24 mouse cellular contexts compared by ENCODE assay signal in genomic region chr6:142521591-142522110, GRCm38 (mm10). TPM values are rescaled to one million over a fixed set of nuclear protein-coding genes. Genes with fewer than 3 reads are reported as not detected.
A peak's percentile ranks its signal among the peaks of the same experiment; 100 is the strongest.
DNase-seq lines count a peak whose midpoint lies in the region; TF ChIP-seq lines count a peak whose summit lies in the region.
"Had no signal": no experiment of that assay in that cellular context is flagged by ENCODE, and none has a peak within 500 bp of the region (broad histone marks: within the 10 kb centered on the region; RNA-seq: fewer than 3 reads in every experiment).

No protein-coding gene starts in this region.

- no peaks in the 10 kb centered on the region for H3K27me3 ChIP-seq in heart, embryonic 10.5 days (ENCODE audit: insufficient read depth, poor library complexity, severe bottlenecking)
- H3K27me3 ChIP-seq: CH12.LX; embryonic facial prominence, embryonic 15.5 days; hindbrain, embryonic 13.5 days; intestine, embryonic 15.5 days had no signal

- 76% methylated on average over 12 of the region's 12 CpGs for WGBS in heart, embryonic 10.5 days

- H3K4me1 ChIP-seq in heart, embryonic 10.5 days, result no peaks in the 10 kb centered on the region
- no peaks in the 10 kb centered on the region for H3K4me1 ChIP-seq in ES-E14 (ENCODE audit: control insufficient read depth in 2 of 2, insufficient read depth in 2 of 2, low read length in 2 of 2, poor library complexity in 1 of 2)
- H3K4me1 ChIP-seq: embryonic facial prominence, embryonic 15.5 days; forebrain, embryonic 10.5 days; hindbrain, embryonic 13.5 days had no signal

- DNase-seq in gastrocnemius, adult 2 months, result peak; percentile 49
- DNase-seq in gastrocnemius, adult 8-10 months (ENCODE audit: low spot score in 2 of 2), result no peak
- peak; percentile 67 for DNase-seq in heart, adult 8-10 months (ENCODE audit: low spot score)
- no peak for DNase-seq in heart, embryonic 10.5 days (ENCODE audit: low spot score)
- DNase-seq in ES-E14 (ENCODE audit: low read depth, low spot score), result no peak
- DNase-seq in heart, postnatal 10 days, result peak; percentile 48 to 72
- no peak for DNase-seq in lung, postnatal 4 days
- DNase-seq: adrenal gland, adult 2 months; adrenal gland, postnatal 25 days; cerebellum, postnatal 14 days; embryo, embryonic 11 days; kidney, adult 18-20 months had no signal

- no peak for TF ChIP-seq CTCF in gastrocnemius, adult 2 months (IDR thresholded peaks at IDR 0.05)

- in situ Hi-C loops in ES-E14 (cut with MboI; ENCODE audit: low sequenced_read_pairs in 2 of 2, unreplicated experiment in 2 of 2), result loop anchor here (5.0 to 10.0 kb wide), 2 partner anchors 203 to 211 kb away; no protein-coding TSS in a partner anchor

- H3K27ac ChIP-seq in gastrocnemius, adult 2 months, result peak overlapping the region; percentile 31; the same call in 1 of the 2 replicates
- no peak overlapping the region for H3K27ac ChIP-seq in heart, embryonic 10.5 days
- H3K27ac ChIP-seq in ES-E14 (ENCODE audit: insufficient read depth, low read depth, low read length, poor library complexity, severe bottlenecking), result no peak overlapping the region
- H3K27ac ChIP-seq: embryonic facial prominence, embryonic 15.5 days; forebrain, embryonic 10.5 days; hindbrain, embryonic 13.5 days; intestine, embryonic 15.5 days had no signal

- H3K9me3 ChIP-seq in heart, embryonic 10.5 days, result no peaks in the 10 kb centered on the region
- H3K9me3 ChIP-seq in ES-E14 (ENCODE audit: control insufficient read depth, insufficient read depth, low read depth, low read length), result no peaks in the 10 kb centered on the region
- H3K9me3 ChIP-seq: embryonic facial prominence, embryonic 15.5 days; forebrain, embryonic 10.5 days; hindbrain, embryonic 13.5 days; intestine, embryonic 15.5 days had no signal

- H3K36me3 ChIP-seq in heart, embryonic 10.5 days, result no peaks in the 10 kb centered on the region
- H3K36me3 ChIP-seq in ES-E14 (ENCODE audit: control insufficient read depth, insufficient read depth, low read length, poor library complexity, severe bottlenecking), result no peaks in the 10 kb centered on the region
- H3K36me3 ChIP-seq: embryonic facial prominence, embryonic 15.5 days; forebrain, embryonic 10.5 days; hindbrain, embryonic 13.5 days; intestine, embryonic 15.5 days had no signal

- no peak overlapping the region for H3K9ac ChIP-seq in ES-E14 (ENCODE audit: insufficient read depth, low read depth, low read length, poor library complexity, severe bottlenecking)
- H3K9ac ChIP-seq: embryonic facial prominence, embryonic 15.5 days; hindbrain, embryonic 13.5 days; intestine, embryonic 15.5 days had no signal

- H3K4me3 ChIP-seq in gastrocnemius, adult 2 months, result no peak overlapping the region
- no peak overlapping the region for H3K4me3 ChIP-seq in heart, embryonic 10.5 days
- H3K4me3 ChIP-seq in ES-E14 (ENCODE audit: insufficient read depth in 1 of 2, low read depth in 1 of 2, low read length in 2 of 2, poor library complexity in 1 of 2, severe bottlenecking in 1 of 2), result no peak overlapping the region
- H3K4me3 ChIP-seq: embryonic facial prominence, embryonic 15.5 days; erythroblast, embryonic 14.5 days; forebrain, embryonic 10.5 days; hindbrain, embryonic 13.5 days; intestine, embryonic 15.5 days had no signal

- intact Hi-C loops in gastrocnemius, adult 2 months (cut with DNase I), result no loop called here
- intact Hi-C loops in heart, postnatal 10 days (cut with DNase I), result loop anchor here (10.0 kb wide), 2 partner anchors 443 to 653 kb away; partner anchors contain the start of gene St8sia1

TF ChIP-seq in ES-E14, 5 proteins besides CTCF, POLR2A, EP300 and RAD21:
- TF ChIP-seq ZC3H11A (IDR thresholded peaks at IDR 0.05; ENCODE audit: borderline replicate concordance, low read depth, low read length), result no peak
- TF ChIP-seq MAFK (IDR thresholded peaks at IDR 0.05; ENCODE audit: insufficient read depth, low read depth, low read length), result 0 out of 2 replicates have a peak, but pooled peaks have one; percentile 13
- TF ChIP-seq HCFC1 (IDR thresholded peaks at IDR 0.05; ENCODE audit: borderline replicate concordance, insufficient read depth, low read length), result no peak
- TF ChIP-seq CHD2 (IDR thresholded peaks at IDR 0.05; ENCODE audit: low read depth, low read length), result no peak
TF ChIP-seq in ES-E14: peak in this region for 1.

RNA-seq across cellular contexts. Expression of gene Ldhb, which starts 13.9 kb away (rescaled TPM):
- 1,000 to 10,000 TPM in 1 of 2 experiments, 100 to 1,000 TPM in 1; 299 to 1,071 TPM for total RNA-seq in gastrocnemius, adult 2 months (2021)
- total RNA-seq in gastrocnemius, adult 8-10 months (2022), result 100 to 1,000 TPM; 332 to 451 (median 374) TPM
- total RNA-seq in heart, adult 8-10 months (2022), result 1,000 to 10,000 TPM; 3,276 to 3,540 (median 3,455) TPM
- polyA plus RNA-seq in heart, embryonic 10.5 days (2016; fragmentation: Nextera tagmentation; extraction: Ambion mirVana), result 470 and 619 TPM in 2 replicates
- total RNA-seq in ES-E14 (2012; rRNA removed), result 139 and 178 TPM in 2 replicates
- 1,000 to 10,000 TPM; 1,648 to 1,721 TPM for total RNA-seq in heart, postnatal 10 days (2021)
- polyA plus RNA-seq: erythroblast, embryonic 14.5 days had no signal

RNA-seq across cellular contexts. Expression of gene Gys2, which starts 48.7 kb away (rescaled TPM):
- total RNA-seq in gastrocnemius, adult 2 months (2021), result not detected
- under 1 TPM in 2 of 4 experiments, not detected in 2; 0.16 to 0.18 TPM for total RNA-seq in gastrocnemius, adult 8-10 months (2022)
- not detected for total RNA-seq in heart, adult 8-10 months (2022)
- polyA plus RNA-seq in heart, embryonic 10.5 days (2016; fragmentation: Nextera tagmentation; extraction: Ambion mirVana), result 0.05 and 1.4 TPM in 2 replicates
- total RNA-seq in ES-E14 (2012; rRNA removed), result not detected in 2 replicates
- under 1 TPM in 1 of 2 experiments, not detected in 1; 0.19 TPM for total RNA-seq in heart, postnatal 10 days (2021)
- total RNA-seq: CH12.LX; common myeloid progenitor, adult 5-6 weeks; hematopoietic stem cell, adult 5-6 weeks had no signal
- polyA plus RNA-seq: embryonic facial prominence, embryonic 11.5 days; erythroblast, embryonic 14.5 days; forebrain, embryonic 10.5 days; forebrain, embryonic 14.5 days; heart, embryonic 14.5 days; kidney, embryonic 14.5 days had no signal

RNA-seq across cellular contexts. Expression of gene Kcnj8, which starts 49.8 kb away (rescaled TPM):
- total RNA-seq in gastrocnemius, adult 2 months (2021), result 1 to 10 TPM; 8.2 to 8.4 TPM
- 1 to 10 TPM; 2.9 to 9.0 (median 6.3) TPM for total RNA-seq in gastrocnemius, adult 8-10 months (2022)
- total RNA-seq in heart, adult 8-10 months (2022), result 10 to 100 TPM; 16.2 to 25.0 (median 18.3) TPM
- 0.70 and 1.4 TPM in 2 replicates for polyA plus RNA-seq in heart, embryonic 10.5 days (2016; fragmentation: Nextera tagmentation; extraction: Ambion mirVana)
- 0.26 and 0.58 TPM in 2 replicates for total RNA-seq in ES-E14 (2012; rRNA removed)
- total RNA-seq in heart, postnatal 10 days (2021), result 10 to 100 TPM; 40.4 to 46.7 TPM
- total RNA-seq: CH12.LX; common myeloid progenitor, adult 5-6 weeks had no signal
- polyA plus RNA-seq: erythroblast, embryonic 14.5 days had no signal

Comparison
In these comparisons a context has a peak if more than half of its experiments do, and no peak if none do; other contexts are left out.
1. DNase-seq: peak in gastrocnemius, adult 2 months (single experiment), heart, adult 8-10 months (single experiment) and heart, postnatal 10 days (2 of 2); none in gastrocnemius, adult 8-10 months (0 of 2), heart, embryonic 10.5 days (single experiment), ES-E14 (single experiment) and lung, postnatal 4 days (0 of 2).